Mouse (Mus musculus) kidney, adult 2 months (tissue): ENCODE measurements around the gene Gp1bb.

Experiments
- CTCF ChIP-seq: fragments of 200-500 bp; conservative IDR thresholded peaks from 2 replicates; pipeline ENCODE4 v1.5.1; 2011; ENCODE audit warnings: low read depth, mild to moderate bottlenecking, control low read depth, low read length, moderate library complexity, mixed read lengths; ENCODE audit not compliant: insufficient read depth, insufficient read length
- POLR2A ChIP-seq: fragments of 200-500 bp; IDR thresholded peaks from one replicate; pipeline ENCODE4 v1.6.1; 2011; ENCODE audit warnings: low read depth, low read length, control low read depth

DNA sequence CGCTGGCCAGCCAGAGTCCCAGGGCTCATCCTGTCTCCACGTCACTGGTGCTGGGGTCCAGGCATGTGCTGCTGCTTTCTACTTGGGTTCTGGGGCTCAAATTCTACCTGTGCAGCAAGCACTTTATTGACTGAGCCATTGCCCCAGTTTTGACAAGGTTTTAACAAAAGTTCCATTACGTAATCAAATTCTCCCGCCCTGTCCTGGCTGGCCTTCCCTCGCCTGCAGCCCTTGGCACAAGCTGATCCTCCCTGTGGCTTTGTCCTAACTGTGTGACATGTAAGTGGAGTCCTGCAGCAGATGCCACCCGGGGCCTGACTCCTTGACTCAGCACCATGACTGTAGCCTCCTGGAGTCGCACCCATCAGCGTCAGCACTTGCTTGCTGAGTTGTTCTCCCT is 48.0 kb downstream of the Gp1bb start:
- no peak for TF ChIP-seq CTCF
- no peak for TF ChIP-seq POLR2A
